In the genomic region with DNA sequence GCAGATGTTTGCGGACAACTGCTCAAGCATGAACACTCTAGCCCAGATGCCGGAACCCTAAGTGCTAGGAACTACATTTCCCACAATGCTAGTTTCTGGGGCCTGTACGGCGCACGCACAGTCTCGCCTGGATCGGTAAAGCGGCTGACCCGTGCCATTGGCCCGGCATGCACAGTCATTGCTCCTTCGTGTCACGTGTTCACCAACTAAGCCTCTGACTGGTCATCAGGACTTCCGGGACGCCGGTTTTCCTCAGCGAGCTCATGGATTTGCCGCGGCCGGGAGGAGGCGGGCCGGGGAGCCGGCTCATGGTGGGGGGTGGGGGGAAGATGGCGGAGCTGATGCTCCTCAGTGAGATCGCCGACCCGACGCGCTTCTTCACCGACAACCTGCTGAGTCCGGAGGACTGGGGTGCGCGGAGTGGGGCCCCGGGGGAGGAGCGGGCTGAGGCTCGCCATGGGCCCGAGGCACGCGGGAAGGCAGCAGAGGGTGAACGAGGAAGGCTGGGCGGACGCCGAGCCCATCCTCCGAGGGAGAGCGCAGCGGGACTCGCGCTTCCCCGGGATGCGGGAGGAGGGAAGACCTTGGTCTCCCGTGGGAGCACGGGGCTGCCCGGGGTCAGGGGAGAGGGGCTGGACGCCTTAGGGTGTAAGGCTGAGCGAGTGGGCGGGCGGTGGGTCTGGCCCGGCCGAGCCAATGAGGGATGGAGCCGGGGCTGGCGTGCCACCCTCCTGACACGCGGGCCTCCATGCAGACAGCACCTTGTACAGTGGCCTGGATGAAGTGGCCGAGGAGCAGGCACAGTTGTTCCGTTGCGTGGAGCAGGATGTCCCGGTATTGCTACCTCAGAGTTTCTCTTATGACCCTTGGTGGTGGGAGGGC, we compare ENCODE assay signal across 8 mouse cellular contexts. TPM values are rescaled to one million over a fixed set of nuclear protein-coding genes. Genes with fewer than 3 reads are reported as not detected.
A peak's percentile ranks its signal among the peaks of the same experiment; 100 is the strongest.
DNase-seq lines count a peak whose midpoint lies in the region; ATAC-seq lines count a peak whose summit lies in the region.

A gene (plus strand): TSS at position 241 of the 882 bp plus-strand sequence.

- no peaks in the 10 kb centered on the region for H3K9me3 ChIP-seq in lung, embryonic 16.5 days (ENCODE audit: control insufficient read depth, low read length)

- peak within 1 kb of the TSS; percentile 87 for H3K4me2 ChIP-seq in lung, embryonic 16.5 days (ENCODE audit: low read depth, low read length)

- peak; percentile 93 for ATAC-seq in hematopoietic stem cell, adult 5-6 weeks (replicated peaks in 1 of 2; ENCODE audit: insufficient read depth in 1 of 2, low FRiP score in 2 of 2, low TSS enrichment in 1 of 2, low read depth in 1 of 2, poor library complexity in 2 of 2, severe bottlenecking in 2 of 2)
- ATAC-seq in lung, embryonic 16.5 days (ENCODE audit: low read depth): peak; percentile 97

- peak within 1 kb of the TSS; percentile 36; the same call in 1 of the 2 replicates for H3K27ac ChIP-seq in lung, embryonic 16.5 days (ENCODE audit: low read length)

- under 1% methylated on average over 63 of the region's 66 CpGs for WGBS in lung, embryonic 16.5 days

- peak within 1 kb of the TSS; percentile 84 for H3K9ac ChIP-seq in lung, embryonic 16.5 days (ENCODE audit: low read length)

- peak; percentile 98 for DNase-seq in MEL-GATA-1-ER (ENCODE audit: extremely low read depth, low read depth)
- DNase-seq in cerebellum, adult 8-10 months: peak; percentile 93
- DNase-seq in forelimb bud, embryonic 11.5 days (ENCODE audit: low read depth, low spot score): peak; percentile 98
- peak; percentile 94 for DNase-seq in layer of hippocampus, adult 9-10 months (ENCODE audit: low spot score)
- peak; percentile 66 for DNase-seq in ovary, postnatal 10 days (ENCODE audit: low spot score)
- peak; percentile 90 to 96 for DNase-seq in thymus, postnatal 10 days (ENCODE audit: low spot score in 2 of 2)

- H3K4me3 ChIP-seq in lung, embryonic 16.5 days (ENCODE audit: low read length): peak within 1 kb of the TSS; percentile 84

- peaks cover 12% of the 10 kb centered on the region for H3K36me3 ChIP-seq in lung, embryonic 16.5 days (ENCODE audit: control insufficient read depth, insufficient read depth, low read length)

- H3K4me1 ChIP-seq in lung, embryonic 16.5 days (replicated peaks; ENCODE audit: control insufficient read depth, insufficient read depth, low read length): peaks cover 24% of the 10 kb centered on the region

- H3K27me3 ChIP-seq in lung, embryonic 16.5 days (ENCODE audit: control insufficient read depth, insufficient read depth, low read depth, low read length): no peaks in the 10 kb centered on the region

RNA-seq across cellular contexts. Expression of the gene that starts here (rescaled TPM):
- total RNA-seq in hematopoietic stem cell, adult 5-6 weeks (2017): 12.3 and 19.9 TPM in 2 replicates
- polyA plus RNA-seq in lung, embryonic 16.5 days (2015; fragmentation: Nextera tagmentation; extraction: Ambion mirVana): 77.5 and 80.0 TPM in 2 replicates

Comparison
In these comparisons a context has a peak if more than half of its experiments do, and no peak if none do; other contexts are left out.
1. Peak in every context shown above with its lines: DNase-seq, ATAC-seq, H3K4me3 ChIP-seq and H3K27ac ChIP-seq.